Mouse (Mus musculus) liver, adult 2 months (tissue): ENCODE data around the gene Gm44805. TPM values are rescaled to one million over a fixed set of nuclear protein-coding genes. Genes with fewer than 3 reads are reported as not detected.

Experiments used
- DNase-seq: peaks from one replicate; pipeline ENCODE4 v3.0.0-alpha.2; 2011; ENCODE audit warnings: low read depth, low spot score; ENCODE audit errors: extremely low read depth
- H3K27ac ChIP-seq: fragments of 200-500 bp; replicated peaks from 2 replicates; pipeline ENCODE4 v1.5.1; 2012; ENCODE audit warnings: low read depth, mild to moderate bottlenecking, control low read depth, inconsistent platforms, low read length; ENCODE audit not compliant: insufficient read depth
- H3K27me3 ChIP-seq: fragments of 200-500 bp; 2 replicates; pipeline ENCODE4 v1.6.1; 2012; ENCODE audit warnings: mild to moderate bottlenecking, moderate library complexity, low read length, inconsistent platforms; ENCODE audit not compliant: control insufficient read depth, insufficient read depth
- H3K36me3 ChIP-seq: fragments of 200-500 bp; 2 replicates; pipeline ENCODE4 v1.6.1; 2012; ENCODE audit warnings: low read length, inconsistent platforms; ENCODE audit not compliant: control insufficient read depth, insufficient read depth
- H3K4me1 ChIP-seq: fragments of 200-500 bp; 2 replicates; pipeline ENCODE4 v1.6.1; 2011; ENCODE audit warnings: low read length; ENCODE audit not compliant: control insufficient read depth, insufficient read depth
- H3K4me3 ChIP-seq: fragments of 200-500 bp; 2 replicates; pipeline ENCODE4 v1.5.1; 2011; ENCODE audit warnings: low read depth, mild to moderate bottlenecking, control low read depth, low read length, moderate library complexity; ENCODE audit not compliant: insufficient read depth
- H3K79me2 ChIP-seq: fragments of 200-500 bp; 2 replicates; pipeline ENCODE4 v1.6.1; 2012; ENCODE audit warnings: inconsistent platforms, mild to moderate bottlenecking, low read length, moderate library complexity; ENCODE audit not compliant: control insufficient read depth, insufficient read depth
- H3K9ac ChIP-seq: fragments of 200-500 bp; 2 replicates; pipeline ENCODE4 v1.6.1; 2012; ENCODE audit warnings: low read depth, mild to moderate bottlenecking, control low read depth, inconsistent platforms, low read length
- CTCF ChIP-seq: fragments of 200-500 bp; IDR thresholded peaks from 2 replicates; pipeline ENCODE4 v1.5.1; 2011; ENCODE audit warnings: low read depth, low read length, control low read depth
- POLR2A ChIP-seq: fragments of 200-500 bp; IDR thresholded peaks from 2 replicates; pipeline ENCODE4 v1.6.1; 2011; ENCODE audit warnings: low read length, control low read depth; ENCODE audit not compliant: insufficient read depth; ENCODE audit errors: extremely low read depth
- WGBS: fragments of 180-500 bp; shearing (Covaris S2); methylation state at CpG from one replicate; pipeline ENCODE4 v1.1.7; 2018; 5-methylcytosine and 5-hydroxymethylcytosine counted together
- polyA plus RNA-seq: library from polyadenylated mRNA; depleted of rRNA; stranded (reverse); fragments of >200 nt; gene quantifications from 2 replicates; pipeline ENCODE4 v1.2.3, GENCODE M21; 2012
- total RNA-seq: library from RNA; depleted of rRNA; stranded (reverse); fragments of >200 nt; gene quantifications from 2 replicates; pipeline ENCODE4 v1.2.3, GENCODE M21; 2014

Gene Gm44805
- total and polyA plus RNA-seq, 2 experiments = 38.2 to 86.3 TPM

DNA sequence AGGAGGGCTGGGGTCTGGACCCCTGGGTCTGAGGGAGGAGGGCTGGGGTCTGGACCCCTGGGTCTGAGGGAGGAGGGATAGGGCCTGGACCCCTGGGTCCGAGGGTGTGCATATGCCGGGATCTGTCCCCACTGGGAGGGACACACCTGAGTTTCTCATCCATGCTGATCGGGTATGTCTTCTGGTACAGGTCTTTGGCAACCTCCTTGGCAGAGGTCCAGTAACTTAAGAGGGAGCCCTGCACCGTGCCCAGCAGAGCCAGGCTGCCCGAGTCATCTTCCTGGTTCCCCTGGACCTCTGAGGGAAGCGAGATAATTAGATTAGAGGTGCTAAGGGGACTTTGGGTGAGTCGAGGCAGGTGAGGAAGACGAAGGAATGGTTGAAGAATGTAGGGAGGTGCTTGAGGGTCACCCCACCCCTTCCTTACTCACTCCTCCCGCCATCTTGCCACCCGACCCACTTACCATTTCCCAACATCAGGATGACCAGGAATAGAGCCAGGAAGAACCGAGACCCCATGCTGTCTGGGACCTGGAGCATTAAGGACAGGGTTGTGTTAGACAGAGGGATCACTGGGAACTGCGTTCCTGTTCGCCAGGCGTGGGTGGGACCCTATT lies 8.0 kb downstream of the Gm44805 start:
- TF ChIP-seq POLR2A (no peak), CTCF (no peak)
- Histone ChIP-seq H3K9ac (no peak overlapping the region), H3K4me1 (peaks cover 25% of the 10 kb centered on the region), H3K79me2 (no peaks in the 10 kb centered on the region; the same call in 1 of the 2 replicates), H3K27ac (peak overlapping the region; percentile 18; the same call in 1 of the 2 replicates), H3K4me3 (no peak overlapping the region), H3K36me3 (peaks cover 17% of the 10 kb centered on the region), H3K27me3 (no peaks in the 10 kb centered on the region)
- WGBS = 56% methylated on average over 14 of the region's 14 CpGs
- peak; percentile 39 for DNase-seq

DNA sequence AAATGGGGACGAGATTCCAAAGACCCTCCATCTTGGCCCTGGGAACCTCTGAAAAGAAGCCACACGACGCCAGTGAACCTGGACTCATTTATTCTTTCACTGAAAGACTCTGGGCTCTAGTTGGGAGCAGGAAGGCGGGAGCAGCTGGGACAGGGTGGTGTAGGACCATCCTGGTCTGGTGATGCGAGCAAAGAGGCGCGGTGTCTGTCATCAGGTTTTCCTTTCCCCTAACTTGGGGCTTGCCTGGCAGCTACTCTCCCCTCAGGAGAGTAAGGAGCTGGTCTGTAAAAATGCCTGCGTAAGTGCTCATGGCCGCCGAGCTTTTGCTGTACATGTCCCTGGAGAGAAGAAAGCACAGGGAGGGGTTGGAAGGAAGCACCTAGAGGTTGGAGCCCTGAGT lies 9.7 kb downstream of the Gm44805 start:
- TF ChIP-seq CTCF (no peak), POLR2A (no peak)
- peaks cover 17% of the 10 kb centered on the region; the same call in 1 of the 2 replicates for H3K4me1 ChIP-seq
- H3K4me3 ChIP-seq = no peak overlapping the region
- peaks cover 9% of the 10 kb centered on the region for H3K36me3 ChIP-seq
- DNase-seq = no peak
- H3K27me3 ChIP-seq = no peaks in the 10 kb centered on the region
- no peak overlapping the region for H3K27ac ChIP-seq
- WGBS = 93% methylated on average over 10 of the region's 10 CpGs
- H3K9ac ChIP-seq = no peak overlapping the region
- H3K79me2 ChIP-seq = no peaks in the 10 kb centered on the region

GRCm38 (mm10) chr7:19668947-19669721 lies 12.1 kb downstream of the Gm44805 start:
- Histone ChIP-seq H3K4me3 (no peak overlapping the region), H3K9ac (peak overlapping the region; percentile 48), H3K36me3 (peaks cover 4% of the 10 kb centered on the region; the same call in 1 of the 2 replicates), H3K27ac (peak overlapping the region; percentile 91), H3K4me1 (peaks cover 12% of the 10 kb centered on the region), H3K79me2 (peaks cover 7% of the 10 kb centered on the region), H3K27me3 (no peaks in the 10 kb centered on the region)
- DNase-seq = peak; percentile 95
- 0% methylated on average over 10 of the region's 10 CpGs for WGBS
- no peak for TF ChIP-seq POLR2A
- TF ChIP-seq CTCF = peak; percentile 73

DNA sequence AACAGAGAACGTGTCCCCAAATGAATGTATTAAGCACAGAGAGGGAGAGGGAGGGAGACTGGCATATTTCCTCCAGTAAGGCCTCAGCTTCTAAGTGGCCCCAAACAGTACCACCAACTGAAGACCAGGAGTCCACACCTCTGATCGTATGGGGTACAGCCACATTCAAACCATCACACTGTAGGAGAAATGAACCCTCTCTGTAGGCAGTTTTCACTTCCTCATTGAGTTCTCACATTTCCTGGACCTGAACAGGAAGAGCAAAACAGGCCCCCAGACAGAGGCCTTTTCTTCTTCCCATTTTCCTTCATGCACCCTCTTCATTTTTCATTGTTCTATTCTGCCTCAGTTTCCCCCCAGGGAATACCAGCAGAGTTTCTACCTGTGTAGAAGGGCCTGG lies 13.8 kb downstream of the Gm44805 start:
- Histone ChIP-seq H3K36me3 (peaks cover 3% of the 10 kb centered on the region; the same call in 1 of the 2 replicates), H3K9ac (no peak overlapping the region), H3K27me3 (no peaks in the 10 kb centered on the region), H3K4me1 (peaks cover 19% of the 10 kb centered on the region), H3K79me2 (peaks cover 21% of the 10 kb centered on the region), H3K4me3 (no peak overlapping the region), H3K27ac (peak overlapping the region; percentile 22; the same call in 1 of the 2 replicates)
- no peak for DNase-seq
- 81% methylated on average over 2 of the region's 2 CpGs for WGBS
- TF ChIP-seq CTCF = no peak

GRCm38 (mm10) chr7:19666750-19667149 lies 14.5 kb downstream of the Gm44805 start:
- peaks cover 27% of the 10 kb centered on the region for H3K79me2 ChIP-seq
- no peaks in the 10 kb centered on the region for H3K27me3 ChIP-seq
- no peak overlapping the region for H3K27ac ChIP-seq
- no peak overlapping the region for H3K4me3 ChIP-seq
- peak; percentile 49; the same call in 1 of the 2 replicates for TF ChIP-seq CTCF
- no peak for TF ChIP-seq POLR2A
- peaks cover 3% of the 10 kb centered on the region; the same call in 1 of the 2 replicates for H3K36me3 ChIP-seq
- WGBS = 59% methylated on average over 3 of the region's 3 CpGs
- H3K4me1 ChIP-seq = peaks cover 19% of the 10 kb centered on the region
- no peak overlapping the region for H3K9ac ChIP-seq
- peak; percentile 53 for DNase-seq
